Mouse (Mus musculus) liver, embryonic 14 days (tissue): ENCODE data around the gene Olfr855. TPM values are rescaled to one million over a fixed set of nuclear protein-coding genes. Genes with fewer than 3 reads are reported as not detected.

Experiments
- polyA plus RNA-seq: library from polyadenylated mRNA; depleted of rRNA; stranded (reverse); fragments of >200 nt; gene quantifications from 2 replicates; pipeline ENCODE4 v1.2.3, GENCODE M21; 2012; rRNA removed

Gene Olfr855
- not detected in 2 replicates for polyA plus RNA-seq

GRCm38 (mm10) chr9:19582317-19582716 lies at the start of gene Olfr855:
Gene Olfr855 (plus strand): TSS chr9:19582617.

GRCm38 (mm10) chr9:19540976-19541375 lies 41.4 kb upstream of the Olfr855 start, which contains the start of gene Olfr853:
Gene Olfr853 (minus strand): TSS chr9:19541076.

GRCm38 (mm10) chr9:19567282-19567681 lies 15.1 kb upstream of the Olfr855 start, which contains the start of gene Olfr854:
Gene Olfr854 (minus strand): TSS chr9:19567382.

GRCm38 (mm10) chr9:19621843-19622822 lies 39.7 kb downstream of the Olfr855 start, which contains the start of gene Zfp317:
Gene Zfp317 (plus strand): TSS chr9:19622102.

Other genes starting within 250 kb of the Olfr855 start
- not detected in 2 replicates for gene Olfr845, start 246.2 kb upstream of the Olfr855 start, polyA plus RNA-seq
- gene Olfr846, start 218.6 kb upstream of the Olfr855 start, polyA plus RNA-seq = not detected in 2 replicates
- not detected in 2 replicates for gene Olfr847, start 203.9 kb upstream of the Olfr855 start, polyA plus RNA-seq
- not detected in 2 replicates for gene Olfr849, start 142.4 kb upstream of the Olfr855 start, polyA plus RNA-seq
- not detected in 2 replicates for gene Olfr850, start 104.4 kb upstream of the Olfr855 start, polyA plus RNA-seq
- not detected in 2 replicates for gene Olfr851, start 89.3 kb upstream of the Olfr855 start, polyA plus RNA-seq
- not detected in 2 replicates for gene Olfr853, start 41.5 kb upstream of the Olfr855 start, polyA plus RNA-seq
- not detected in 2 replicates for gene Olfr854, start 15.2 kb upstream of the Olfr855 start, polyA plus RNA-seq
- gene Zfp317, start 39.5 kb downstream of the Olfr855 start, polyA plus RNA-seq = 4.2 and 4.8 TPM in 2 replicates
- gene Olfr857, start 126.8 kb downstream of the Olfr855 start, polyA plus RNA-seq = 0.01 TPM in 1 of 2 replicates, not detected in the other
- not detected in 2 replicates for gene Olfr58, start 197.7 kb downstream of the Olfr855 start, polyA plus RNA-seq
- not detected in 2 replicates for gene Olfr859, start 222.3 kb downstream of the Olfr855 start, polyA plus RNA-seq